Mouse (Mus musculus) G1E (cell line): ENCODE data around the gene Atp8b5.

ENCODE experiments used
- CTCF ChIP-seq: IDR thresholded peaks from 2 replicates; pipeline ENCODE4 v1.5.1; 2012; ENCODE audit warnings: low read depth, low read length, inconsistent platforms, mixed read lengths
- POLR2AphosphoS5 ChIP-seq: IDR thresholded peaks from 2 replicates; pipeline ENCODE4 v1.6.1; 2012; ENCODE audit warnings: low read depth, low read length, inconsistent platforms; ENCODE audit not compliant: insufficient replicate concordance

DNA sequence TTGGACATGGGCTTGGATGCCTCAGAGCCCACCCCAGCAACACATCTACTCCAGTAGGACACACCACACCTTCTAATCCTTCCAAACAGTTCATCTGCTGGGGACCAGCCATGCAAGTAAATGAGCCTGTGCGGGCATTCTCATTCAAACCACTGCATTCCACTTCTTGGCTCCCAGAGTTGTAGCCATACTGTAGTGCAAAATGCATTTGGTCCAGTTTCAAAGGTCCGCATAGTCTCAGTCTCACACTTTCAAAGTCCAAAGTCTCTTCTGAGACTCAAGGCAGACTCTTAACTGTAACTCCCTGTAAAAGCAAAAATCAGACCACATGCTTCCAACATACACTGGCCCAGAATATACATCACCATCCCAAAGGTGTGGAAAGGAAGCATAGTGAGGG is 78.0 kb downstream of the Atp8b5 start:
- TF ChIP-seq CTCF (no peak), POLR2AphosphoS5 (no peak)
